Mouse (Mus musculus) MN1 (cell line): ENCODE results near the gene Mtmr4.
A peak's percentile ranks its signal among the peaks of the same experiment; 100 is the strongest.

Experiments
- DNase-seq: peaks from one replicate; pipeline ENCODE4 v3.0.0-alpha.2; 2016; ENCODE audit warnings: low spot score

Gene Mtmr4

GRCm38 (mm10) chr11:87591526-87592353, at the start of gene Mtmr4:
Gene Mtmr4, plus strand, starts transcription at chr11:87592162.
- peak; percentile 98 for DNase-seq

GRCm38 (mm10) chr11:87542285-87542684, 49.7 kb upstream of the Mtmr4 start:
- DNase-seq: no peak

GRCm38 (mm10) chr11:87542906-87543305, 49.1 kb upstream of the Mtmr4 start:
- DNase-seq: no peak

- no peak for DNase-seq
These were observed 38.6 kb upstream of the Mtmr4 start for GRCm38 (mm10) chr11:87553342-87553741.

- no peak for DNase-seq
These were observed 37.6 kb upstream of the Mtmr4 start for GRCm38 (mm10) chr11:87554386-87554785.

GRCm38 (mm10) chr11:87555106-87555703, 36.8 kb upstream of the Mtmr4 start:
- no peak for DNase-seq

- DNase-seq: no peak
These were observed 30.8 kb upstream of the Mtmr4 start for GRCm38 (mm10) chr11:87561208-87561607.

- DNase-seq: no peak
These were observed 25.5 kb upstream of the Mtmr4 start, which contains the start of gene Gm11492 for GRCm38 (mm10) chr11:87566501-87566900. Gene Gm11492, plus strand, starts transcription at chr11:87566653.

GRCm38 (mm10) chr11:87568255-87568953, 23.6 kb upstream of the Mtmr4 start, which contains the start of gene Sept4:
Gene Sept4, plus strand, starts transcription at chr11:87568903.
- no peak for DNase-seq

- DNase-seq: no peak
These were observed 21.2 kb upstream of the Mtmr4 start for GRCm38 (mm10) chr11:87570743-87571142.

- DNase-seq: no peak
These were observed 20.5 kb upstream of the Mtmr4 start for GRCm38 (mm10) chr11:87571361-87571950.

GRCm38 (mm10) chr11:87573751-87574150, 18.2 kb upstream of the Mtmr4 start:
- DNase-seq: no peak

GRCm38 (mm10) chr11:87574520-87575180, 17.3 kb upstream of the Mtmr4 start:
- no peak for DNase-seq

GRCm38 (mm10) chr11:87577601-87578248, 14.2 kb upstream of the Mtmr4 start:
- DNase-seq: no peak

GRCm38 (mm10) chr11:87578249-87578962, 13.6 kb upstream of the Mtmr4 start:
- DNase-seq: peak; percentile 50

GRCm38 (mm10) chr11:87578963-87579601, 12.9 kb upstream of the Mtmr4 start:
- peak; percentile 30 for DNase-seq

- DNase-seq: no peak
These were observed 12.2 kb upstream of the Mtmr4 start for GRCm38 (mm10) chr11:87579713-87580112.

GRCm38 (mm10) chr11:87580543-87581085, 11.3 kb upstream of the Mtmr4 start:
- no peak for DNase-seq

- no peak for DNase-seq
These were observed 10.6 kb upstream of the Mtmr4 start for GRCm38 (mm10) chr11:87581161-87581865.
